Mouse (Mus musculus): ENCODE measurements around the gene Lhx9. TPM values are rescaled to one million over a fixed set of nuclear protein-coding genes. Genes with fewer than 3 reads are reported as not detected.

The Lhx9 gene
- polyA plus RNA-seq, 1 experiment from 2014 or later: 22.7 TPM

- Histone ChIP-seq H3K36me3 (no peaks in the 10 kb centered on the region), H3K27me3 (peaks cover 71% of the 10 kb centered on the region), H3K4me1 (peaks cover 18% of the 10 kb centered on the region), H3K27ac (peak overlapping the region; percentile 44; the same call in 1 of the 2 replicates), H3K4me3 (peak overlapping the region; percentile 30), H3K9me3 (replicated peaks) (no peaks in the 10 kb centered on the region), H3K4me2 (replicated peaks) (peak overlapping the region; percentile 39), H3K9ac (peak overlapping the region; percentile 51; the same call in 1 of the 2 replicates)
- no peak for ATAC-seq (ENCODE audit: low FRiP score)
- WGBS: 10% methylated on average over 27 of the region's 27 CpGs
Observed at GRCm38 (mm10) chr1:138837786-138838743, 10.3 kb downstream of the Lhx9 start.

DNA sequence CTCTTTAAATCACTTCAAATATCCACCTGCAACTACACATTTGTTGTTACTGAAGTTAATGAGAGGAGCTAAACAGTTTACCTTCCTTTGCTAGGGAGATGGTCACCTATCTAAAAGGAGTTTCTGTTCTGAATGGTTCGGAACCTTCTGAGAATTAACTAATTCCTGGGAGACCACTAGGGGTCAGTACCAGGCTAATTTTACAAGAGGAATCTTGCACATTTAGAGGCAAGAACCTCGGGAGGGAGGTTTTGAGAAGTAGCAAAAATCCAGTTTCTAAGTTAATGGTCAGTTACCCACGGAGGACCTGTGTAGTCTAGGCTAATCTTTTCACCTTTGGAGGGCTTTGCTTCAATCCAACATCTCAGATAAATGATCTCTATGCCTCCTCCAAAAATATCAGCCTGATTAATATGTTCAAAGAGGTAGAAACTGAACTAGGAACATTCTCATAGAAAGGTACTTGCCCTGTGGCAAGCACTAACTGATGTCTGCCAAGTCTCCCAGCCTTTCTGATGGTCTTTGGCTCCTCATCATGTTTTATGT, 12.9 kb downstream of the Lhx9 start:
- Histone ChIP-seq H3K27ac (no peak overlapping the region), H3K4me3 (0 out of 2 replicates have a peak overlapping the region, but pooled peaks have one; percentile 2), H3K27me3 (peaks cover 77% of the 10 kb centered on the region), H3K36me3 (no peaks in the 10 kb centered on the region), H3K4me1 (peaks cover 6% of the 10 kb centered on the region; the same call in 1 of the 2 replicates), H3K9ac (no peak overlapping the region), H3K9me3 (replicated peaks) (no peaks in the 10 kb centered on the region), H3K4me2 (replicated peaks) (0 out of 2 replicates have a peak overlapping the region, but pooled peaks have one; percentile 39)
- WGBS: 2% methylated on average over 3 of the region's 3 CpGs
- no peak for ATAC-seq (ENCODE audit: low FRiP score)

GRCm38 (mm10) chr1:138831309-138831708, 17.1 kb downstream of the Lhx9 start:
- 0 out of 2 replicates have a peak, but pooled peaks cover 2% of the 10 kb centered on the region for H3K4me1 ChIP-seq
- peaks cover 45% of the 10 kb centered on the region for H3K27me3 ChIP-seq
- no peaks in the 10 kb centered on the region for H3K36me3 ChIP-seq
- peak overlapping the region; percentile 27 for H3K4me3 ChIP-seq
- no peak overlapping the region for H3K27ac ChIP-seq
- H3K4me2 ChIP-seq (replicated peaks): peak overlapping the region; percentile 52
- WGBS: under 1% methylated on average over 16 of the region's 16 CpGs
- no peaks in the 10 kb centered on the region for H3K9me3 ChIP-seq (replicated peaks)
- no peak overlapping the region for H3K9ac ChIP-seq
- ATAC-seq (ENCODE audit: low FRiP score): 0 out of 2 replicates have a peak, but pooled peaks have one; percentile 64

- Histone ChIP-seq H3K4me3 (no peak overlapping the region), H3K36me3 (no peaks in the 10 kb centered on the region)
- WGBS: 66% methylated on average over 6 of the region's 6 CpGs
Observed at GRCm38 (mm10) chr1:138826841-138827240, 21.5 kb downstream of the Lhx9 start.

DNA sequence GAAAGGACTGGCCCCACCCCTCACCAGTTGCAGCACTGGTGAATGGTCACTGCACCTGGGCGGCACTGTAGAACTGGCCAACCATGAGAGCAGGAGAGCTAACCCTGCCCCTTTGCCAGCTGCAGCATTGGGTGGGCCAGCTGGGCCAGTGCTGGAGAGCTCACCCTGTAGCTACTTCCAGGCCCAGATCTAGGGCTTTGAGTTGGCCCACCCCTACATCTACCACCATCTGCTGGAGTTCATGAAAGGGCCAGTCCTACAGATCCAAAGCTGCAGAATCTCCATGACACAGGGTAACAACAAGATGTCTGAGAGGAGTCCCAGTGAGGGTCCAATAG, 25.4 kb downstream of the Lhx9 start:
- 90% methylated on average over 1 of the region's 1 CpGs for WGBS
- ATAC-seq (ENCODE audit: low FRiP score): no peak; the same call in 1 of the 2 replicates

More at GRCm38 (mm10) chr1:138826841-138827240, 21.5 kb downstream of the Lhx9 start:
- Histone ChIP-seq H3K27ac (no peak overlapping the region), H3K9ac (no peak overlapping the region), H3K27me3 (peaks cover under 1% of the 10 kb centered on the region), H3K9me3 (replicated peaks) (no peaks in the 10 kb centered on the region), H3K4me2 (replicated peaks) (no peak overlapping the region), H3K4me1 (0 out of 2 replicates have a peak, but pooled peaks cover 2% of the 10 kb centered on the region)
- ATAC-seq (ENCODE audit: low FRiP score): no peak

DNA sequence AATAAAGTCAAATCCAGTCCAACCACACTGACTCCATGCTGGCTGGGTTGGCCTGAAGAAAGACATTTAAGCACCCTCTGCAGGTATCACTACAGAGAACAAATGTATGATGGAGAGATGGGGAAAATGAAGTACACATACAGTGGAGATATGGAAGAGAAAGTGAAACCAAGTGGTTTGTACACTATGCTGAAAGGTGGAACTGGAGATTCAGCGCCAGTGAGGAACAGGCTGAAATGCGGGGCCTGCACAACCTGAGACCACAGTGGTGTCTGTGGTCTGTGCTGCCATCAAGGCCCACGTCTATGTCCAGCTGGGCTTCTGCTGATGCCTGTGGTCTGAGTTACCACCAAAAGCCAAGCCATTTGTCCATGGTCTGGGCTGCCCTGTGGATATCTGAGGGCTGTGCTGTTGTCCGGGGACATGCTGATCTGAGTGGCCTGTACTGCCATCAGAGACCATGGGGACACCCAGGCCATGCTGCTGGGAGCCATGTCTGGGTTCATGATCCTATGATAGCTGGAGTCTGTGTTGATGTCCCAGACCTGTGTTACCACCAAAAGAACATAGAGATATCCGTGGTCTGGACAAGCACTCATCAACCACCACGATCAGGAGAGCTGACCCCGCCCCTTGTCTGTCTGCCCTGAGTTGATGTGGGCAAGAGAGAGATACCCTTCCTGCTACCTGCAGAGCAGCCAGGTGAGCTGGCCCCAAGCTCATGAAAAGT, 26.0 kb downstream of the Lhx9 start:
- H3K4me1 ChIP-seq: no peaks in the 10 kb centered on the region
- WGBS: 95% methylated on average over 7 of the region's 7 CpGs
- H3K27ac ChIP-seq: no peak overlapping the region
- ATAC-seq (ENCODE audit: low FRiP score): no peak
- H3K4me2 ChIP-seq (replicated peaks): no peak overlapping the region
- no peak overlapping the region for H3K4me3 ChIP-seq
- no peaks in the 10 kb centered on the region for H3K36me3 ChIP-seq
- no peaks in the 10 kb centered on the region for H3K27me3 ChIP-seq
- no peak overlapping the region for H3K9ac ChIP-seq
- no peaks in the 10 kb centered on the region for H3K9me3 ChIP-seq (replicated peaks)

More for the DNA sequence above, 25.4 kb downstream of the Lhx9 start:
- Histone ChIP-seq H3K27ac (no peak overlapping the region), H3K9ac (no peak overlapping the region), H3K4me3 (no peak overlapping the region), H3K27me3 (no peaks in the 10 kb centered on the region), H3K9me3 (replicated peaks) (no peaks in the 10 kb centered on the region), H3K36me3 (no peaks in the 10 kb centered on the region), H3K4me2 (replicated peaks) (no peak overlapping the region), H3K4me1 (no peaks in the 10 kb centered on the region)

DNA sequence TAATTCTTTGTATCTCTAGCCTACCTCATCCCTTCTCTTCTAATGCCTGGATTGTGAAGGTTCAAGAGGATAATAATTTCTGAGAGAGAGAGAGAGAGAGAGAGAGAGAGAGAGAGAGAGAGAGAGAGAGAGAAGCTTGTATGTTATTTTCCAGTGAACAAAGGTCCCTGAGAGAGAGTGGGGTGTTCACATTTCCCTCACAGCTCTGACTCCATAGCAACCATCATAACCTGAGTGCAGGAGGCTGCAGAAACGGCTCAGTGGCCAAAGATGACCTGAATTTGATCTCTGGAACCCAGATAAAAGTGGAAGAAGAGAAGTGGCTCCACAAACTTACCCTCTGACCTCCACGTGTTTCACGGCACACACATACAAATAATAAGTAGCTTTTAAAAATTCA, 46.6 kb downstream of the Lhx9 start:
- Histone ChIP-seq H3K36me3 (no peaks in the 10 kb centered on the region), H3K4me1 (no peaks in the 10 kb centered on the region), H3K27ac (no peak overlapping the region), H3K27me3 (no peaks in the 10 kb centered on the region), H3K4me2 (replicated peaks) (no peak overlapping the region), H3K4me3 (no peak overlapping the region), H3K9me3 (replicated peaks) (no peaks in the 10 kb centered on the region), H3K9ac (no peak overlapping the region)
- 65% methylated on average over 3 of the region's 3 CpGs for WGBS
- ATAC-seq (ENCODE audit: low FRiP score): no peak

GRCm38 (mm10) chr1:138801296-138801695, 47.1 kb downstream of the Lhx9 start:
- 84% methylated on average over 3 of the region's 3 CpGs for WGBS
- ATAC-seq (ENCODE audit: low FRiP score): no peak

GRCm38 (mm10) chr1:138799692-138800314, 48.6 kb downstream of the Lhx9 start:
- H3K36me3 ChIP-seq: no peaks in the 10 kb centered on the region

More at GRCm38 (mm10) chr1:138801296-138801695, 47.1 kb downstream of the Lhx9 start:
- H3K36me3 ChIP-seq: no peaks in the 10 kb centered on the region
- no peak overlapping the region for H3K9ac ChIP-seq
- H3K27ac ChIP-seq: no peak overlapping the region
- H3K27me3 ChIP-seq: no peaks in the 10 kb centered on the region
- no peaks in the 10 kb centered on the region for H3K4me1 ChIP-seq
- H3K9me3 ChIP-seq (replicated peaks): no peaks in the 10 kb centered on the region
- H3K4me3 ChIP-seq: no peak overlapping the region
- no peak overlapping the region for H3K4me2 ChIP-seq (replicated peaks)

DNA sequence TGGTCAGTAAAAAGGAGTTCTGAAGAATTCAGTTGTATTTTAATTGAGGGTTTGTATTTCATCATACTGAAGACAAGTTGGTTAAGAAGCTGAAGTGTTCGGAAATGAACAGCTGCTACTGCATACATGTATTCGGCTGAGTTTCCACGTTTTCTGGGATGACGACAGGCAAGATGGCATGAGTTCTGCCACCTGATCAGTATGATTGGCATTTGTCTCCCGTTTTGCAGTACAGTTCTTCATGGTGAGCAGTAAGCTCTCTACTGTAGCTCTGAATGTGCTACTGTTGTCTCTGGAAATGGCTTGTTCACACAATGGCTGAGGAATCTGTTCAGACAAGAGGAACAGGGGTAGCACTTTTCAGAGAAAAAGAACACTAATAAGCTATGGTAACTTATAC, 50.3 kb downstream of the Lhx9 start:
- Histone ChIP-seq H3K4me2 (replicated peaks) (no peak overlapping the region), H3K9me3 (replicated peaks) (no peaks in the 10 kb centered on the region), H3K27me3 (no peaks in the 10 kb centered on the region), H3K4me3 (no peak overlapping the region), H3K4me1 (no peaks in the 10 kb centered on the region), H3K36me3 (no peaks in the 10 kb centered on the region), H3K27ac (no peak overlapping the region), H3K9ac (no peak overlapping the region)
- 92% methylated on average over 5 of the region's 5 CpGs for WGBS
- no peak for ATAC-seq (ENCODE audit: low FRiP score)

More at GRCm38 (mm10) chr1:138799692-138800314, 48.6 kb downstream of the Lhx9 start:
- no peaks in the 10 kb centered on the region for H3K27me3 ChIP-seq
- H3K27ac ChIP-seq: no peak overlapping the region
- no peak overlapping the region for H3K4me3 ChIP-seq
- ATAC-seq (ENCODE audit: low FRiP score): no peak
- no peak overlapping the region for H3K9ac ChIP-seq
- H3K4me2 ChIP-seq (replicated peaks): no peak overlapping the region
- no peaks in the 10 kb centered on the region for H3K4me1 ChIP-seq
- no peaks in the 10 kb centered on the region for H3K9me3 ChIP-seq (replicated peaks)

DNA sequence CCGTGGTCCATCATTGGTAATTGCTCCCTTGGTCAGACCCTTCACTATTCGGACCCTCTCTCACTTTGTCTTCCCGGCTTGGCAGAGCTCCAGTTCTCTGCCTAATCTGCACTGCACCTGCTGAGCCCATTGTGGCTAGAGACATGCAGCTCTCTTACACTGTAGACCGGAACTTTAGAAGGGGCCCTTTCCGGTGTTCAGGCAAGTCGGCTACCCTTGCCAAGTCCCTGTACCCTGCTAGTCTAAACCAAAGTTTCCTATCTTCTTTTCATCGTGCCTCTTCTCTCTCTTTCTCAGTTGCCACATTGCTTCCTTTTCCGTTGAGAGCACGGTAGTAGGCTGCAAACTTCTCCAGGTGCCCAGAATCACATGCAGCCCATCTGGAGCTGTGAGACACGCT, 62.5 kb downstream of the Lhx9 start:
- Histone ChIP-seq H3K36me3 (no peaks in the 10 kb centered on the region), H3K27me3 (no peaks in the 10 kb centered on the region), H3K9ac (no peak overlapping the region), H3K4me3 (no peak overlapping the region), H3K9me3 (replicated peaks) (no peaks in the 10 kb centered on the region), H3K4me2 (replicated peaks) (no peak overlapping the region), H3K4me1 (no peaks in the 10 kb centered on the region; the same call in 1 of the 2 replicates), H3K27ac (no peak overlapping the region)
- ATAC-seq (ENCODE audit: low FRiP score): no peak
- WGBS: 70% methylated on average over 10 of the region's 10 CpGs

Measured in hindbrain, embryonic 12.5 days (tissue).